Mouse (Mus musculus) splenic B cell, adult 2 months (primary cell): ENCODE results near the gene Trem2.
"Not testable (repeated sequence)": the region's sequence is repeated elsewhere in the genome, so short reads cannot be mapped to it uniquely, and the experiment has no call there.

Source experiments
- DNase-seq: peaks from one replicate; pipeline ENCODE4 v3.0.0-alpha.2; 2011; ENCODE audit warnings: low read depth, low spot score
- H3K27me3 ChIP-seq: 2 replicates; pipeline ENCODE4 v1.6.1; 2012; ENCODE audit warnings: mild to moderate bottlenecking, low read length, moderate library complexity, mixed read lengths; ENCODE audit not compliant: control insufficient read depth, poor library complexity, insufficient read depth, severe bottlenecking
- H3K36me3 ChIP-seq: 2 replicates; pipeline ENCODE4 v1.6.1; 2012; ENCODE audit warnings: mild to moderate bottlenecking, low read length, moderate library complexity, mixed read lengths; ENCODE audit not compliant: control insufficient read depth, poor library complexity, insufficient read depth, severe bottlenecking

Gene Trem2

GRCm38 (mm10) chr17:48332524-48332923 is 13.7 kb upstream of the Trem2 start:
- H3K27me3 ChIP-seq = no peaks in the 10 kb centered on the region; the same call in 1 of the 2 replicates
- no peak for DNase-seq
- no peaks in the 10 kb centered on the region for H3K36me3 ChIP-seq

- DNase-seq = no peak
- Histone ChIP-seq H3K27me3 (no peaks in the 10 kb centered on the region; the same call in 1 of the 2 replicates), H3K36me3 (no peaks in the 10 kb centered on the region)
Measured at GRCm38 (mm10) chr17:48334186-48334585, 12.0 kb upstream of the Trem2 start.

- DNase-seq = peak; percentile 91
- Histone ChIP-seq H3K27me3 (no peaks in the 10 kb centered on the region; the same call in 1 of the 2 replicates), H3K36me3 (no peaks in the 10 kb centered on the region)
Measured at GRCm38 (mm10) chr17:48336857-48337256, 9.3 kb upstream of the Trem2 start.

- Histone ChIP-seq H3K27me3 (no peaks in the 10 kb centered on the region; the same call in 1 of the 2 replicates), H3K36me3 (no peaks in the 10 kb centered on the region)
- no peak for DNase-seq
Measured at GRCm38 (mm10) chr17:48340267-48340666, 5.9 kb upstream of the Trem2 start.

GRCm38 (mm10) chr17:48341947-48342346 is 4.3 kb upstream of the Trem2 start:
- no peaks in the 10 kb centered on the region for H3K36me3 ChIP-seq
- no peaks in the 10 kb centered on the region for H3K27me3 ChIP-seq
- DNase-seq = no peak

- DNase-seq = no peak
- no peaks in the 10 kb centered on the region for H3K27me3 ChIP-seq
Measured at GRCm38 (mm10) chr17:48343065-48343464, 3.1 kb upstream of the Trem2 start.

GRCm38 (mm10) chr17:48345824-48346223 is 377 bp upstream of the Trem2 start:
- Histone ChIP-seq H3K36me3 (no peaks in the 10 kb centered on the region), H3K27me3 (no peaks in the 10 kb centered on the region)
- DNase-seq = no peak

More at GRCm38 (mm10) chr17:48343065-48343464, 3.1 kb upstream of the Trem2 start:
- no peaks in the 10 kb centered on the region for H3K36me3 ChIP-seq

- Histone ChIP-seq H3K27me3 (no peaks in the 10 kb centered on the region), H3K36me3 (no peaks in the 10 kb centered on the region)
- DNase-seq = no peak
Measured at GRCm38 (mm10) chr17:48346834-48347233, 633 bp downstream of the Trem2 start.

GRCm38 (mm10) chr17:48347287-48347686 is 1.1 kb downstream of the Trem2 start:
- DNase-seq = no peak
- H3K27me3 ChIP-seq = no peaks in the 10 kb centered on the region
- H3K36me3 ChIP-seq = no peaks in the 10 kb centered on the region

GRCm38 (mm10) chr17:48350681-48351193 is 4.5 kb downstream of the Trem2 start:
- no peak for DNase-seq
- H3K36me3 ChIP-seq = no peaks in the 10 kb centered on the region
- no peaks in the 10 kb centered on the region for H3K27me3 ChIP-seq

- H3K36me3 ChIP-seq, H3K27me3 ChIP-seq, DNase-seq: not testable (repeated sequence)
Measured at GRCm38 (mm10) chr17:48352976-48353375, 6.8 kb downstream of the Trem2 start.

GRCm38 (mm10) chr17:48355822-48356221 is 9.6 kb downstream of the Trem2 start:
- Histone ChIP-seq H3K27me3 (no peaks in the 10 kb centered on the region), H3K36me3 (no peaks in the 10 kb centered on the region)
- DNase-seq = no peak

- DNase-seq = no peak
- no peaks in the 10 kb centered on the region for H3K27me3 ChIP-seq
- H3K36me3 ChIP-seq = no peaks in the 10 kb centered on the region
Measured at GRCm38 (mm10) chr17:48357892-48358291, 11.7 kb downstream of the Trem2 start.

- H3K36me3 ChIP-seq = no peaks in the 10 kb centered on the region
- no peaks in the 10 kb centered on the region for H3K27me3 ChIP-seq
- DNase-seq = no peak
Measured at GRCm38 (mm10) chr17:48359616-48360015, 13.4 kb downstream of the Trem2 start, which contains the start of gene Treml1. Treml1 (plus strand) TSS chr17:48359916.

GRCm38 (mm10) chr17:48360462-48360861 is 14.3 kb downstream of the Trem2 start:
- Histone ChIP-seq H3K36me3 (no peaks in the 10 kb centered on the region), H3K27me3 (no peaks in the 10 kb centered on the region)
- no peak for DNase-seq

GRCm38 (mm10) chr17:48362346-48362745 is 16.1 kb downstream of the Trem2 start:
- DNase-seq = no peak
- no peaks in the 10 kb centered on the region for H3K27me3 ChIP-seq
- no peaks in the 10 kb centered on the region for H3K36me3 ChIP-seq
